Mouse (Mus musculus) CD4-positive, CD25-positive, alpha-beta regulatory T cell, adult 4 months (primary cell): ENCODE results near the gene Clpp. TPM values are rescaled to one million over a fixed set of nuclear protein-coding genes. Genes with fewer than 3 reads are reported as not detected.

Experiments
- ATAC-seq: one replicate; pipeline ENCODE4 v1.8.0; 2017
- polyA plus RNA-seq, 2 experiments: library from polyadenylated mRNA; unstranded; fragments of 100-300 nt; shearing (Covaris generic); gene quantifications; one replicate each; pipeline ENCODE4 v1.2.1; 2017

The Clpp gene
- 100 to 1,000 TPM; 108 to 110 TPM for polyA plus RNA-seq

DNA sequence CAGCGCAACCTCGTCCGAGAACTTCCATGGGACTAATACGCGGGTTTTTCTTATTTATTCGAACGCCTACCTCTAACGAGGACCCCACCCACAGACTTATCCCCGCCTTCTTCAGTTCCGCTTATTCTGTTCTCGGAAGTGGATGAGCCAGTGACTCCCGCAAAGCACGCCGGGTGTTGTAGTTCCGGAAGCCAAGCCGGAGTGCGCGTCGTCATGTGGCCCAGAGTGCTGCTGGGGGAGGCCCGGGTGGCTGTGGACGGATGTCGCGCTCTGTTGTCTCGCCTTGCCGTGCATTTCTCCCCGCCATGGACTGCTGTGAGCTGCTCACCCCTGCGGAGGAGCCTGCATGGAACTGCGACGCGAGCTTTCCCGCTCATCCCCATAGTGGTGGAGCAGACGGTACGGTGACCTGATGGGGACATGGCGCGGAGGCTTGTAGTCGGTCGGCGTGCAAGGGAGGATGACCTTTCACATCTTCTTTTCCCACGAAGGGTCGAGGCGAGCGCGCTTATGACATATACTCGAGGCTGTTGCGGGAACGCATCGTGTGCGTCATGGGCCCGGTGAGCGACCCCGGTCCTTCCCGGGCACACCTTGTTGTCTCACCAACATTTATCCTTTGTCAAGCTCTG is at the start of gene Clpp:
Gene Clpp, plus strand, starts transcription at position 191 of the 632 bp plus-strand sequence.
- ATAC-seq, result peak; percentile 99

GRCm38 (mm10) chr17:56950915-56951314 is 39.2 kb upstream of the Clpp start:
- no peak for ATAC-seq

- no peak for ATAC-seq
Measured at GRCm38 (mm10) chr17:56952639-56953038, 37.5 kb upstream of the Clpp start.

- no peak for ATAC-seq
Measured at GRCm38 (mm10) chr17:56954871-56955270, 35.2 kb upstream of the Clpp start.

DNA sequence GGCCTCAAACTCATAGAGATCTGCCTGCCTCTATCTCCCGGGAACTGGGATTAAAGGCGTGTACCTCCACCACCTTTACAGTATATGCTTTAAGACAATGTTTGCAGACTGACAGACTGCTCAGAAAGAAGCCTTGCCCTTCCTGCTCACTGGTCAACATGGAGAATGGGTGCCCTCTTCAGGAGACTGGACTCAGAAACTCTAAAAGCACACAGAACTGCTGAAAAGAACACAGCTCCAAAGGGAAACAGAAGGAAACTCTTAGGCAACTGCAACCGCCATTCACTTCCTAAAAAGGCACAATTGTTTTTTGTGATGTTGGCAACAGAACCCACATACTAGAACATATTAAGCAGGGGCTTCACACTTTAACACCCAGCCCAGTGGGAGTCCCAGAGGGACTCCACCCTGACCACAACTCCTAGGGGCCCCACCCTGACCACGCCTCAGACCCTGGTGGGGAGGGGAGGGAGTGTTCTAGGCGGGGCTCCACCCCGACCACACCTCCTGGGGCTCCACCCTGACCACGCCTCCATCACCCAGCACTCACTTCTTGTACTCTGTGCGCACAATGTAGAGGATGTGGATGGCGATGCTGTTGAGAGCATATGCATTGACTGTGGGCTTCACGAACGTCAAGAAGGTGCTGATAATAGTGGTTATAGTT is 32.2 kb upstream of the Clpp start:
- peak; percentile 51 for ATAC-seq

GRCm38 (mm10) chr17:56958667-56959066 is 31.4 kb upstream of the Clpp start:
- ATAC-seq, result no peak

DNA sequence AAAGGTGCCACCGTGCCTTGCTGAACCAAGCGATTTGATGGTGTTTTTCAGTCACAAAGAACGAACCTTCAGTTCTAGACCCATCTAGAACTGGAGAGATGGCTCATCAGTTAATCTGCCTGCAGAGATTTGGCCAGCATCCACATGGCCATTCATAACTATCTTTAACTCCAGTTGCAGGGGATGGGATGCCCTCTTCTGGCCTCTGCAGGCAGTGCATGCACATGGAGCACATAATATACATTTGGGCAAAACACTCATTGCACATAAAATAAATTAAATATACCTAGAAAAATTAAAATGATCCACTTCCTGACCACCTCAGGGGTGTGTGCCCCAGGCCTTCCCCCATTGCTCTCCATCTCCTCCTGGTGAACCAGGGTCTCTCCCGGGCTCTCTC is 28.2 kb upstream of the Clpp start:
- ATAC-seq, result no peak

DNA sequence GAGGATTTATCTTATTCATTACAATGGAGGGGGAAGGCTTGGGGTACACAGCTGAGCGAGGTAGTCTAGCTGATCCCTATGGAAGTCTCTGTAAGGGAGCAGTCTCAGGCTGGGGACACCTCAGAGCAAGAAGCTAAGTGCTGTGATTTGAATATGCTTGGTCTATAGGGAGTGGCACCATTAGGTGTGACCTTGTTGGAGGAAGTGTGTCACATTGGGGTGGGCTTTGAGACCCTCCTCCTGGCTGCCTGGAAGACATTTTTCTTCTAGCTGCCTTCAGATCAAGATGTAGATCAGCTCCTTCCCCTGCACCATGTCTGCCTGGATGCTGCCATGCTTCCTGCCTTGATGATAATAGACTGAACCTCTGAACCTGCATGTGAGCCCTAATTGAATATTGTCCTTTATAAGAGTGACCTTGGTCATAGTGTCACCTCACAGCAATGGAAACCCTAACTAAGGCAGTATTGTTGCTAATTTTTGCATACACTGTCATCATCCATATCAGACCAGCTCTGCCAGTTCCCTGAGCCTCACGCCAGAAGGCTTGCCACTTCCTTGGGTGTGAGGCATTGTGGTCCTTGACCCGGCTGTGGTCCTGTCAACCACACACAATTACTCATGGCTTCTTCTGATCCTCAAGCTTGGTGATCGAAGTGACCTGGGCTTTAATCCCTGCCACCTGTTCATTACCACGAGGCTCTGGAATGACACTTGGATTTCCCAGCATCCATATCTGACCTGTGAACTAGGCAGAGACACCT is 27.3 kb upstream of the Clpp start:
- ATAC-seq, result no peak

DNA sequence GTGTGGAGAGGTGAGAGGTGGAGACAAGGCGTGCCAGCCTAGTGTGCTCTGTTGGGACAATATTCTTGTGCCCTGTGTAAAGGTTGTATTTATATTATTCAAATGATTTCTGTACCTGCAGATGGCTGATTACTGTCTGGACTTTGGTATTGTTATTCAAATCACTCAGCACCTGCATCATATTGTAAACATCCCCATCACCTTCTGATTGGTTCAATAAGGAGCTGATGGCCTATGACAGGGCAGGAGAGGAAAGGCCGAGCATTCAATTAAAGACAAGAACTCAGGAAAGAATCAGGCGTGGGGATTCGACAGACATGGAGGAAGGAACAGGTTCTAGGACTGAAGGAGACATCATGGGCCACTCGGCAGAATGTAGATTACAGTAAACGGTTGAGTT is 26.5 kb upstream of the Clpp start:
- no peak for ATAC-seq

GRCm38 (mm10) chr17:56969321-56969720 is 20.8 kb upstream of the Clpp start:
- no peak for ATAC-seq

DNA sequence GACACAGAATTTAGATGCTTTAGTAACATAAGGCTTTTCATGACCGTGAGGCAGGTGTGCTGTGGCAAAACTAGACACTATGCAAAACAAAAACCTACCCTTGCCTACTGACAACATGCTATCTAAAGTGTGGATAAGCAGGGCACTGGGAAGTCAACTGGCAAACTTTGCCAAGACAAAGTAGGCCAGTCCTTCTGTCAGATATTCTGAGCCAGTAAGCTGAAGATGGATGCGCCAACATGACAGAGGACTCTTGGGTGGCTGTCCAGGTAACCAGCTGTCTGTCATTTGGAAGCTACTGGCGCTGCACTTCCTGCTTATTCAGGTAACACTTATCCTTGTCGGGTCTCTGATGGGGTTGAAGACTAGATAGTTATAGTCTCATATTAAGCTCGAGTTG is 20.0 kb upstream of the Clpp start:
- no peak for ATAC-seq

- ATAC-seq, result no peak
Measured at GRCm38 (mm10) chr17:56973956-56974707, 16.0 kb upstream of the Clpp start.

DNA sequence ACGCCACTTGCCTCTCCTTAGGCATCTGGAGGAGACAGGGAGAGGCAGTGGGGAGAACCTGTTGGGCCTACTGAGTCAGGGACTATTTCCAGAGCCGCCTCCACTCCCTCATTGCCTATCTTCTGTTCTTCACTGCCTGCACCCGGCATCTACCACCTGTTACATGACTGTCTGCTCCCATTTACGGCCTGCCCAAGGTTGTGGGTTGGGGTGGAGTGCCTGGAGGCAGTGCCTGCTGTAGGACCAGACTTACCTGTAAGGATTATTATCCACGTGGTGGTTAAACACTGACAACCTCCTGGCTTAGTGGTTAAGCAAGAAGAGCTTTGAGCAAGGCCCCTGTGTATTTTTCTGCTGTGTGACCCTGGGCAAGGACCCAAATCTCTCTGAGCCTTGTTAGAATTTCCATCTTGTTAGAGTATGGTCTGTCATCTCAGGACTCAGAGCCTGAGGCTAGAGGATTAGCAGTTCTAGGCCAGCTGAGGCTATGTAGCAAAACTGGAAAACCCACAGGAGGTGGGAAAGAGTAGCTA is 15.3 kb upstream of the Clpp start:
- no peak for ATAC-seq

- ATAC-seq, result no peak
Measured at GRCm38 (mm10) chr17:56975391-56975790, 14.7 kb upstream of the Clpp start.

- ATAC-seq, result no peak
Measured at GRCm38 (mm10) chr17:56976531-56977390, 13.3 kb upstream of the Clpp start.

DNA sequence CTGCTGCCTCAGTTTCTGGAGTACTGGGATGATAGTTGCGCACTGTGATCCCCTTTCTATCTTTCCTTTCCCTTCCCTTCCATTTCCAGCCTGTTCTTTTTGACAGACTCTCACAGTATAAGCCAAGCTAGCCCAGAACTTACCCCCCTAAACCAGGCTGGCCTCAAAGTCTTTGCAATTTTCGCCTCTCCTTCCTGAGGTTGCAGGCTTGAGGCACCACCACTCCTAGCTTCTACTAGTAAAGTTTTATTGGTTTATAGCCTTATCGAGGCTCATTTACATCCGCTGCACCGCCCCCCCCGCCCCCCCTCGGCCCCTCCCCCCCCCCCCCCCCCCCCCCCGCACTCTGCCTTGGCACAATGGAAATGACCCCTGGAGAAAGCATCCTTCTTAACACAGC is 10.6 kb upstream of the Clpp start:
- no peak for ATAC-seq

DNA sequence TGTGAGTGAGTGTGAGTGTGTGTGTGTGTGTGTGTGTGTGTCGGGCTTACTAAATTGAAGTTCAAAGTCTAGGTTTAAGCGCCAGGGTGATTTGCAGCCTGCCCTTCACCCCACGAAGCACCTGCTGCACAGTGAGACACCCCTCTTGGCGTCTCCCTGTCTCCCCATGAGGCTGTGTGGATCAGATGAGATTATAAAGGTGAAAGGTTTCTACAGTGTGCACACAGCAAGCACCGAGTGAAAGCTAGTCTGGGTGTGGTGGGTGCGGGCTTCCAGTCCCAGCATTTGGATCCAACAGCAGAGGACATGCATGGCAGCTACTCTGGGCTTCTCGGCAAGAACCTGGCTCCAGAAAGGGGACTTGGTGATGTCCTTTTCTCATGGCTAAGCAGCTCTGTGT is 9.1 kb upstream of the Clpp start:
- no peak for ATAC-seq

DNA sequence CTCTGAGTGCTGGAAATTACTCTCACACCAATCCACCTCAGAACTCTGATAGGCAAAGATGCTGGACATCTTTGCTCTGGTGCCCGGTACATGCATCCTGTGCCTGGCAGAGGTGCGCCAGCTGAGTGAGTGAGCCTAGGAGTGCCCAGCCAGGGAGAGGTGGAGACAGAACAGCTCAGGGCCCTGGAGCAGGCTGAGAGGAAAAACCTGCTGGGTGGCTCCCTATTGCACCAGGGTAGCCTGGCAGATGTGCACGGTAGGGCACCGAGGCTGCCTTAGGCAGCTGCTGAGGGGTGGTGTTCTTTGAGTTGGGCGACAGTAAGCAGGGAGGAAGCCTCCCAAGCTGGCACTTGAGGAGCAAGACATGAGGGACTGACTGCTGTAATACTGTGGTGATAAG is 8.1 kb upstream of the Clpp start, which contains the start of gene Acer1:
Gene Acer1, minus strand, starts transcription at position 114 of the 400 bp plus-strand sequence.
- no peak for ATAC-seq

DNA sequence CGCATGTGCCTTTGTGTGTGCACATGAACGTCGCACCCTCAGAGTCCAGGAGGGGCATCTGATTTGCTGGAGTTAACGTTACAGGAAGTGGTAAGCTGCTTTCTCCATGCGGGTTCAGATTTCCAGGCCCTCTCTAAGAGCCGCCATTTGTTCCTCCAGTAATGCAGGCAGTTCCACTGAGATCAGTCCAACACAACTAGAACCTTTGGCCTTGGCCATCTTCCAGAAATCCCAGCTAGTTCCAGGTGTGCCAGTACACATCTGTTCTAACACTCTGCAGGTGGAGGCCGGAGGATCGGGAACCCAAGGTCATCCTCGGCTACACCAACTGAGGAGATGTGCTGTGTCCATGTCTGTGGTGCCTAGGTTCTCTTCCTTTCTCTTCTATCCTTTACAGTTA is 5.2 kb upstream of the Clpp start:
- ATAC-seq, result no peak

GRCm38 (mm10) chr17:56985656-56986055 is 4.4 kb upstream of the Clpp start:
- ATAC-seq, result no peak

- ATAC-seq, result no peak
Measured at GRCm38 (mm10) chr17:56986105-56986805, 3.9 kb upstream of the Clpp start.
